Mouse (Mus musculus): ENCODE measurements at regions not wholly inside any gene's neighbourhood (a gene's known extent, or its start where the extent isn't known, plus 50 kb on each side); places are given as distances from the start of the nearest gene placed in this dataset.
"Not testable (repeated sequence)": the region's sequence is repeated elsewhere in the genome, so short reads cannot be mapped to it uniquely, and the experiment has no call there.

- not testable (repeated sequence) for H3K27ac ChIP-seq (ENCODE audit: low read length); H3K27me3 ChIP-seq (ENCODE audit: control insufficient read depth, insufficient read depth, low read length); H3K9ac ChIP-seq (replicated peaks; ENCODE audit: low read depth, low read length); H3K9me3 ChIP-seq (ENCODE audit: control insufficient read depth, low read depth, low read length); H3K36me3 ChIP-seq (ENCODE audit: control insufficient read depth, insufficient read depth, low read length); H3K4me1 ChIP-seq (ENCODE audit: control insufficient read depth, insufficient read depth, low read length); H3K4me3 ChIP-seq (ENCODE audit: low read depth, low read length); H3K4me2 ChIP-seq (replicated peaks; ENCODE audit: low read depth, low read length)
- peak; percentile 67; the same call in 1 of the 2 replicates for ATAC-seq (ENCODE audit: insufficient number of reproducible peaks, insufficient read depth, low FRiP score, low read depth)
- 0% methylated on average over 3 of the region's 6 CpGs for WGBS
Observed at GRCm38 (mm10) chr6:123930951-123931350, 77.7 kb upstream of the Vmn2r25 start.

GRCm38 (mm10) chr6:123937930-123938329 is 84.7 kb upstream of the Vmn2r25 start:
- Histone ChIP-seq H3K4me1 (ENCODE audit: control insufficient read depth, insufficient read depth, low read length) (no peaks in the 10 kb centered on the region), H3K36me3 (ENCODE audit: control insufficient read depth, insufficient read depth, low read length) (no peaks in the 10 kb centered on the region), H3K27me3 (ENCODE audit: control insufficient read depth, insufficient read depth, low read length) (no peaks in the 10 kb centered on the region), H3K9me3 (ENCODE audit: control insufficient read depth, low read depth, low read length) (no peaks in the 10 kb centered on the region), H3K9ac (replicated peaks; ENCODE audit: low read depth, low read length) (no peak overlapping the region), H3K27ac (ENCODE audit: low read length) (no peak overlapping the region), H3K4me3 (ENCODE audit: low read depth, low read length) (no peak overlapping the region), H3K4me2 (replicated peaks; ENCODE audit: low read depth, low read length) (no peak overlapping the region)
- no peak for ATAC-seq (ENCODE audit: insufficient number of reproducible peaks, insufficient read depth, low FRiP score, low read depth)
- WGBS = 91% methylated on average over 2 of the region's 2 CpGs

GRCm38 (mm10) chr6:123961321-123961720 is 63.0 kb upstream of the Vmn2r26 start:
- H3K4me2 ChIP-seq (replicated peaks; ENCODE audit: low read depth, low read length) = no peak overlapping the region
- H3K36me3 ChIP-seq (ENCODE audit: control insufficient read depth, insufficient read depth, low read length) = no peaks in the 10 kb centered on the region
- H3K9me3 ChIP-seq (ENCODE audit: control insufficient read depth, low read depth, low read length) = no peaks in the 10 kb centered on the region
- no peak overlapping the region for H3K4me3 ChIP-seq (ENCODE audit: low read depth, low read length)
- 73% methylated on average over 2 of the region's 2 CpGs for WGBS
- no peaks in the 10 kb centered on the region for H3K4me1 ChIP-seq (ENCODE audit: control insufficient read depth, insufficient read depth, low read length)
- no peak for ATAC-seq (ENCODE audit: insufficient number of reproducible peaks, insufficient read depth, low FRiP score, low read depth)
- no peak overlapping the region for H3K27ac ChIP-seq (ENCODE audit: low read length)
- H3K9ac ChIP-seq (replicated peaks; ENCODE audit: low read depth, low read length) = no peak overlapping the region
- no peaks in the 10 kb centered on the region for H3K27me3 ChIP-seq (ENCODE audit: control insufficient read depth, insufficient read depth, low read length)

- Histone ChIP-seq H3K4me3 (ENCODE audit: low read depth, low read length) (no peak overlapping the region), H3K36me3 (ENCODE audit: control insufficient read depth, insufficient read depth, low read length) (no peaks in the 10 kb centered on the region), H3K27me3 (ENCODE audit: control insufficient read depth, insufficient read depth, low read length) (no peaks in the 10 kb centered on the region), H3K9ac (replicated peaks; ENCODE audit: low read depth, low read length) (no peak overlapping the region), H3K9me3 (ENCODE audit: control insufficient read depth, low read depth, low read length) (no peaks in the 10 kb centered on the region), H3K4me2 (replicated peaks; ENCODE audit: low read depth, low read length) (no peak overlapping the region), H3K4me1 (ENCODE audit: control insufficient read depth, insufficient read depth, low read length) (no peaks in the 10 kb centered on the region), H3K27ac (ENCODE audit: low read length) (no peak overlapping the region)
- ATAC-seq (ENCODE audit: insufficient number of reproducible peaks, insufficient read depth, low FRiP score, low read depth) = no peak
Observed at GRCm38 (mm10) chr6:123971180-123971579, 53.2 kb upstream of the Vmn2r26 start.

All from stomach, embryonic 14.5 days (tissue).